Comparison of ENCODE assay signal across 8 mouse cellular contexts in the genomic region with DNA sequence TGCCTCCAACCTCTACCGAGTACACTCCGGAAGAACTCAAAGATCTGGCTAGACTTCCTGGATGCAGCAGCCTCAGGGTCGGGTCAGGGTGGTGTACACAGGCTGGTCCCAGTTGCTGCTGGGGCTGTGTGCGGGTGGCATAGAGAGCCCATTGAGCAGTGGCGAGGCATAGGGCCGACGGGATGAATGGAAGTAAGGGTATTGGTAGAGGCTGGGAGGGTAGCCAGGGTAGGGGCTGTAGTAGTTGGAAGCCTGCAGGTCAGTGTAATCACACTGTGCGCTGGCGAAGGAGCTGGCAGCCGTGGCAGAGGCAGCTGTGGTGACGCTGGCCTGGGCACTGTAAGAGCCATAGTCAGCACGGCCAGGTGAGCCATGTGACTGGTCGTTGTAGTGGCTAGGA. TPM values are rescaled to one million over a fixed set of nuclear protein-coding genes. Genes with fewer than 3 reads are reported as not detected.
DNase-seq lines count a peak whose midpoint lies in the region; ATAC-seq and TF ChIP-seq lines count a peak whose summit lies in the region.

No protein-coding gene starts in this region.

- ATAC-seq in neural tube, embryonic 12.5 days (ENCODE audit: low FRiP score, low read depth) = no peak
- no peak for ATAC-seq in forebrain, embryonic 12.5 days (ENCODE audit: low FRiP score)
- ATAC-seq in hindbrain, embryonic 16.5 days = peak; percentile 17; the same call in 1 of the 2 replicates

- no peaks in the 10 kb centered on the region for H3K9me3 ChIP-seq in neural tube, embryonic 12.5 days
- H3K9me3 ChIP-seq in forebrain, embryonic 12.5 days = no peaks in the 10 kb centered on the region
- no peaks in the 10 kb centered on the region for H3K9me3 ChIP-seq in hindbrain, embryonic 16.5 days (ENCODE audit: control insufficient read depth, low read length)

- H3K4me1 ChIP-seq in neural tube, embryonic 12.5 days = peaks cover 55% of the 10 kb centered on the region
- peaks cover 60% of the 10 kb centered on the region for H3K4me1 ChIP-seq in forebrain, embryonic 12.5 days
- peaks cover 24% of the 10 kb centered on the region for H3K4me1 ChIP-seq in hindbrain, embryonic 16.5 days (ENCODE audit: control insufficient read depth, insufficient read depth, low read depth, low read length)

- intact Hi-C loops in heart, postnatal 14 days (cut with DNase I) = no loop called here

- no peak overlapping the region for H3K27ac ChIP-seq in neural tube, embryonic 12.5 days
- peak overlapping the region; percentile 31; the same call in 1 of the 2 replicates for H3K27ac ChIP-seq in forebrain, embryonic 12.5 days
- H3K27ac ChIP-seq in hindbrain, embryonic 16.5 days (ENCODE audit: low read depth, low read length) = peak overlapping the region; percentile 60

- H3K36me3 ChIP-seq in neural tube, embryonic 12.5 days = peaks cover 3% of the 10 kb centered on the region; the same call in 1 of the 2 replicates
- H3K36me3 ChIP-seq in forebrain, embryonic 12.5 days (replicated peaks) = 0 out of 2 replicates have a peak, but pooled peaks cover 6% of the 10 kb centered on the region
- H3K36me3 ChIP-seq in hindbrain, embryonic 16.5 days (ENCODE audit: control insufficient read depth, insufficient read depth, low read length) = no peaks in the 10 kb centered on the region
- H3K36me3 ChIP-seq in myocyte (ENCODE audit: control insufficient read depth, insufficient read depth) = no peaks in the 10 kb centered on the region

- peak overlapping the region; percentile 98 for H3K4me2 ChIP-seq in neural tube, embryonic 12.5 days (replicated peaks)
- H3K4me2 ChIP-seq in forebrain, embryonic 12.5 days = peak overlapping the region; percentile 91; the same call in 1 of the 2 replicates
- H3K4me2 ChIP-seq in hindbrain, embryonic 16.5 days (ENCODE audit: low read length) = peak overlapping the region; percentile 90
- peak overlapping the region; percentile 36 for H3K4me2 ChIP-seq in myocyte (ENCODE audit: low read depth)

- DNase-seq in neural tube, embryonic 10.5 days (ENCODE audit: extremely low spot score, low spot score) = no peak
- no peak for DNase-seq in embryo, embryonic 10.5 days (ENCODE audit: low spot score)
- no peak for DNase-seq in heart, postnatal 14 days
- DNase-seq in retina, embryonic 14.5 days (ENCODE audit: low spot score) = no peak

- H3K27me3 ChIP-seq in neural tube, embryonic 12.5 days (replicated peaks) = peaks cover 29% of the 10 kb centered on the region
- peaks cover 70% of the 10 kb centered on the region for H3K27me3 ChIP-seq in forebrain, embryonic 12.5 days
- peaks cover 10% of the 10 kb centered on the region for H3K27me3 ChIP-seq in hindbrain, embryonic 16.5 days (replicated peaks; ENCODE audit: control insufficient read depth, insufficient read depth, low read length)
- peaks cover 5% of the 10 kb centered on the region for H3K27me3 ChIP-seq in myocyte (ENCODE audit: control insufficient read depth, insufficient read depth, insufficient read length)

- no peak overlapping the region for H3ac ChIP-seq in myocyte (ENCODE audit: control insufficient read depth, insufficient read length)

- no peak overlapping the region for H3K9ac ChIP-seq in neural tube, embryonic 12.5 days
- no peak overlapping the region for H3K9ac ChIP-seq in forebrain, embryonic 12.5 days
- H3K9ac ChIP-seq in hindbrain, embryonic 16.5 days (ENCODE audit: low read depth, low read length) = peak overlapping the region; percentile 57

- no peak overlapping the region for H3K4me3 ChIP-seq in neural tube, embryonic 12.5 days
- H3K4me3 ChIP-seq in forebrain, embryonic 12.5 days (replicated peaks) = no peak overlapping the region
- H3K4me3 ChIP-seq in hindbrain, embryonic 16.5 days (ENCODE audit: low read length) = peak overlapping the region; percentile 45
- H3K4me3 ChIP-seq in myocyte = peak overlapping the region; percentile 33

- 83% methylated on average over 13 of the region's 13 CpGs for WGBS in neural tube, embryonic 12.5 days
- 83% methylated on average over 13 of the region's 13 CpGs for WGBS in forebrain, embryonic 12.5 days
- WGBS in hindbrain, embryonic 16.5 days = 65% methylated on average over 13 of the region's 13 CpGs

- H3K79me2 ChIP-seq in myocyte (ENCODE audit: control insufficient read depth, insufficient read depth) = no peaks in the 10 kb centered on the region

- no peak for TF ChIP-seq POLR2A in myocyte (IDR thresholded peaks at IDR 0.05; ENCODE audit: insufficient read length, low read depth)

TF ChIP-seq in myocyte, 11 proteins besides CTCF, POLR2A, EP300 and RAD21:
- TF ChIP-seq E2F4 (IDR thresholded peaks at IDR 0.05; ENCODE audit: insufficient read depth) = no peak
- no peak for TF ChIP-seq MAX (IDR thresholded peaks at IDR 0.05; ENCODE audit: low read depth)
- no peak for TF ChIP-seq TCF12 (IDR thresholded peaks at IDR 0.05; ENCODE audit: insufficient read depth, poor library complexity, severe bottlenecking)
- TF ChIP-seq POLR2AphosphoS2 (IDR thresholded peaks at IDR 0.05; ENCODE audit: insufficient read length, low read depth) = no peak
- no peak for TF ChIP-seq SRF (IDR thresholded peaks at IDR 0.05; ENCODE audit: control insufficient read depth, insufficient read length, low read depth)
- no peak for TF ChIP-seq MYOG (IDR thresholded peaks at IDR 0.05; ENCODE audit: control insufficient read depth in 1 of 3, insufficient read depth in 1 of 3, insufficient read length in 2 of 3, low read depth in 2 of 3)
- no peak for TF ChIP-seq MYOD1 (IDR thresholded peaks at IDR 0.05; ENCODE audit: control insufficient read depth in 1 of 3, insufficient read length in 2 of 3, low read depth in 2 of 3)
- TF ChIP-seq TCF3 (IDR thresholded peaks at IDR 0.05; ENCODE audit: insufficient read length, low read depth) = no peak
- TF ChIP-seq REST (IDR thresholded peaks at IDR 0.05; ENCODE audit: insufficient read depth, insufficient read length) = no peak

RNA-seq across cellular contexts. Expression of a gene that starts 3.2 kb away (rescaled TPM):
- 8.1 and 9.5 TPM in 2 replicates for polyA plus RNA-seq in neural tube, embryonic 12.5 days (2016; fragmentation: Nextera tagmentation; extraction: Ambion mirVana)
- polyA plus RNA-seq in forebrain, embryonic 12.5 days (2016; fragmentation: Nextera tagmentation; extraction: Ambion mirVana) = 10.3 and 15.1 TPM in 2 replicates
- 24.2 and 25.1 TPM in 2 replicates for polyA plus RNA-seq in hindbrain, embryonic 16.5 days (2015; fragmentation: Nextera tagmentation; extraction: Ambion mirVana)
- polyA plus RNA-seq in myocyte (2012; fragmentation: generic; extraction: Trizol) = 14.3 TPM
- total RNA-seq in heart, postnatal 14 days (2021) = under 1 TPM; 0.56 to 0.67 TPM

RNA-seq across cellular contexts. Expression of a gene that starts 11.6 kb away (rescaled TPM):
- polyA plus RNA-seq in neural tube, embryonic 12.5 days (2016; fragmentation: Nextera tagmentation; extraction: Ambion mirVana) = 25.2 and 25.8 TPM in 2 replicates
- polyA plus RNA-seq in forebrain, embryonic 12.5 days (2016; fragmentation: Nextera tagmentation; extraction: Ambion mirVana) = 17.8 and 21.0 TPM in 2 replicates
- 27.7 and 28.2 TPM in 2 replicates for polyA plus RNA-seq in hindbrain, embryonic 16.5 days (2015; fragmentation: Nextera tagmentation; extraction: Ambion mirVana)
- polyA plus RNA-seq in myocyte (2012; fragmentation: generic; extraction: Trizol) = 36.3 TPM
- 10 to 100 TPM; 26.2 to 28.0 TPM for total RNA-seq in heart, postnatal 14 days (2021)

Comparison
In these comparisons a context has a peak if more than half of its experiments do, and no peak if none do; other contexts are left out.
1. H3K4me2 ChIP-seq: peak in every context shown above with its lines; median percentile 98 in neural tube, embryonic 12.5 days; 91 in forebrain, embryonic 12.5 days; 90 in hindbrain, embryonic 16.5 days; 36 in myocyte.
2. H3K4me3 ChIP-seq: peak in hindbrain, embryonic 16.5 days (single experiment) and myocyte (single experiment); none in neural tube, embryonic 12.5 days (single experiment) and forebrain, embryonic 12.5 days (single experiment).